Mouse (Mus musculus) intestine, embryonic 14.5 days (tissue): ENCODE results near the gene Olfr1298. TPM values are rescaled to one million over a fixed set of nuclear protein-coding genes. Genes with fewer than 3 reads are reported as not detected.

Source experiments
- ATAC-seq: fragments of 200-750 bp; cut with Nextera tagmentation; replicated peaks from 2 replicates; pipeline ENCODE4 v1.8.0; 2017; ENCODE audit warnings: low read depth, moderate number of reproducible peaks, moderate TSS enrichment, moderate library complexity; ENCODE audit not compliant: low FRiP score, low TSS enrichment
- DNase-seq: peaks from one replicate; pipeline ENCODE4 v3.0.0-alpha.2; 2018; ENCODE audit warnings: low spot score
- H3K27ac ChIP-seq: fragments of 300-500 bp; sonication (generic); 2 replicates; pipeline ENCODE4 v1.5.1; 2014; ENCODE audit warnings: low read depth, mild to moderate bottlenecking, control low read depth
- H3K27me3 ChIP-seq: fragments of 300-500 bp; sonication (generic); replicated peaks from 2 replicates; pipeline ENCODE4 v1.6.1; 2014; ENCODE audit warnings: low read length, control low read depth; ENCODE audit not compliant: control insufficient read depth, insufficient read depth
- H3K36me3 ChIP-seq: fragments of 300-500 bp; sonication (generic); 2 replicates; pipeline ENCODE4 v1.6.1; 2014; ENCODE audit warnings: low read length, control low read depth; ENCODE audit not compliant: control insufficient read depth, insufficient read depth
- H3K4me1 ChIP-seq: fragments of 300-500 bp; sonication (generic); replicated peaks from 2 replicates; pipeline ENCODE4 v1.6.1; 2014; ENCODE audit warnings: low read length, control low read depth, mixed read lengths; ENCODE audit not compliant: control insufficient read depth, insufficient read depth
- H3K4me2 ChIP-seq: fragments of 300-500 bp; sonication (generic); 2 replicates; pipeline ENCODE4 v1.6.1; 2014; ENCODE audit warnings: low read length
- H3K4me3 ChIP-seq: fragments of 300-500 bp; sonication (generic); 2 replicates; pipeline ENCODE4 v1.5.1; 2014; ENCODE audit warnings: low read depth, low read length, control low read depth, mixed read lengths
- H3K9ac ChIP-seq: fragments of 300-500 bp; sonication (generic); 2 replicates; pipeline ENCODE4 v1.6.1; 2014; ENCODE audit warnings: mild to moderate bottlenecking, low read length
- H3K9me3 ChIP-seq: fragments of 300-500 bp; sonication (generic); 2 replicates; pipeline ENCODE4 v1.6.1; 2016; ENCODE audit warnings: low read length, control low read depth; ENCODE audit not compliant: control insufficient read depth
- WGBS: fragments of 180-500 bp; shearing (Covaris S2); extraction: QIAGEN DNeasy Blood & Tissue Kit; methylation state at CpG from one replicate; pipeline ENCODE4 v1.1.7; 2014; 5-methylcytosine and 5-hydroxymethylcytosine counted together
- polyA plus RNA-seq: library from polyadenylated mRNA; unstranded; fragments of >200 nt; fragmentation: Nextera tagmentation; extraction: Ambion mirVana; gene quantifications from 2 replicates; pipeline ENCODE4 v1.2.1, GENCODE M21; 2014

The Olfr1298 gene
- polyA plus RNA-seq = not detected in 2 replicates

DNA sequence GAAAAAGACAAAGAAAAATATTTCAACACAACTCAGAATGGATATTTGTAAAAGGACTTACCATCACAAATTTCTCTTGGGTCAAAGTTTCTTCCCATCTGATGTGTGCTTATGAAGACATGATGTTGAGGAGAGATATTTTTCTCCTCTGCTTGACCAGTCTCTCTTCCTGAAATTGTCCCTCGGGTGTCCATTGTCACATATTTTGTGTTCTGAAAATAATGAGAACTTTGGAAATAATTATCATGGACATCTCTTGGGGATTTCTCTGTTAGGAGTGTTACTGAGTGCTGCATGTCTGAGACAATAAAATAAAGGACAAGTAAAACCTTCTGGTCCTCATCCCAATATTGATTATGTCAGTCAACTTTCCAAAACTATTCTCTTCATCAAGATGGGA, at the start of gene Olfr1298:
Gene Olfr1298, minus strand, starts transcription at position 101 of the 400 bp plus-strand sequence.
- no peak for DNase-seq
- Histone ChIP-seq H3K27me3 (no peaks in the 10 kb centered on the region), H3K9me3 (no peaks in the 10 kb centered on the region), H3K36me3 (no peaks in the 10 kb centered on the region), H3K4me3 (no peak within 1 kb of the TSS), H3K27ac (no peak within 1 kb of the TSS), H3K4me2 (no peak within 1 kb of the TSS), H3K9ac (no peak within 1 kb of the TSS), H3K4me1 (no peaks in the 10 kb centered on the region)
- 87% methylated on average over 1 of the region's 1 CpGs for WGBS
- no peak for ATAC-seq

DNA sequence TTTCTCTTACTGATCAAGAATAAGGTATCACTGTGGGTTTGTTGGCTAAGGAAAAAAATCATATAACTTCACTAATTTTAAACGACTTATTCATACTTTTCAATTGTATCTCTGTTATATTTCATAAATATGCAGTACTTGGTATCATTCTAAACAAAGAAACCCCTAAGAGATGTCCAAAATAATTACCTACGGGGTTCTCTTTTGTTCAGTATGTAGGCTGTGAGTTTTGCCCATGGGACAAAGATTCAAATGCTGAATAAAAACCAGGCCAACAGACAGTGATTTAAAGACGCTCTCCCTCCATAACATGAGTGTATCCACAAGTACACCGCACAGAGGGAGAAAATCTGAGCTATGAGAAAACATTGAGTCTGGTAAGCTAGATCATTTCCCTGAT, 12.1 kb upstream of the Olfr1298 start, which contains the start of gene Olfr1299:
Gene Olfr1299, plus strand, starts transcription at position 301 of the 400 bp plus-strand sequence.
- no peaks in the 10 kb centered on the region for H3K27me3 ChIP-seq
- no peak within 1 kb of the TSS for H3K27ac ChIP-seq
- H3K4me2 ChIP-seq = no peak within 1 kb of the TSS
- no peaks in the 10 kb centered on the region for H3K36me3 ChIP-seq
- 82% methylated on average over 4 of the region's 4 CpGs for WGBS
- DNase-seq (no peak), ATAC-seq (no peak)
- no peak within 1 kb of the TSS for H3K9ac ChIP-seq
- no peaks in the 10 kb centered on the region for H3K9me3 ChIP-seq
- no peaks in the 10 kb centered on the region for H3K4me1 ChIP-seq
- H3K4me3 ChIP-seq = no peak within 1 kb of the TSS

DNA sequence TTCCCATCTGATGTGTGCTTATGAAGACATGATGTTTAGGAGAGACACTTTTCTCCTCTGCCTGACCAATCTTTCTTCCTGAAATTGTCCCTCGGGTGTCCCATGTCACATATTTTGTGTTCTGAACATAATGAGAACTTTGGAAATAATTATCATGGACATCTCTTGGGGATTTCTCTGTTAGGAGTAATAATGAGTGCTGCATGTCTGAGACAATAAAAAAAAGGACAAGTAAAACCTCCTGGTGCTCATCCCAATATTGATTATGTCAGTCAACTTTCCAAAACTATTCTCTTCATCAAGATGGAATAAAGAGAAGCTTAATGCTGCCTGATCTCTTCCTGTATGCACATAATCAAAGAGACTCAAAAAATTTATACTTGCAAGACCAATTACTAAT, 22.6 kb downstream of the Olfr1298 start, which contains the start of gene Olfr1297:
Gene Olfr1297, minus strand, starts transcription at position 101 of the 400 bp plus-strand sequence.
- H3K9ac ChIP-seq = no peak within 1 kb of the TSS
- no peaks in the 10 kb centered on the region for H3K27me3 ChIP-seq
- no peaks in the 10 kb centered on the region for H3K4me1 ChIP-seq
- no peaks in the 10 kb centered on the region for H3K36me3 ChIP-seq
- no peak within 1 kb of the TSS for H3K4me3 ChIP-seq
- no peak within 1 kb of the TSS for H3K4me2 ChIP-seq
- no peak within 1 kb of the TSS for H3K27ac ChIP-seq
- 66% methylated on average over 1 of the region's 1 CpGs for WGBS
- no peak for DNase-seq
- no peaks in the 10 kb centered on the region for H3K9me3 ChIP-seq
- ATAC-seq = no peak

Other genes starting within 250 kb of the Olfr1298 start
- gene Olfr1286, start 226.1 kb downstream of the Olfr1298 start, polyA plus RNA-seq = not detected in 2 replicates
- gene Olfr1287, start 200.1 kb downstream of the Olfr1298 start, polyA plus RNA-seq = not detected in 2 replicates
- gene Olfr1288, start 175.1 kb downstream of the Olfr1298 start, polyA plus RNA-seq = not detected in 2 replicates
- gene Olfr1289, start 168.4 kb downstream of the Olfr1298 start, polyA plus RNA-seq = not detected in 2 replicates
- not detected in 2 replicates for gene Olfr1290, start 155.4 kb downstream of the Olfr1298 start, polyA plus RNA-seq
- not detected in 2 replicates for gene Olfr1291-ps1, start 152.0 kb downstream of the Olfr1298 start, polyA plus RNA-seq
- not detected in 2 replicates for gene Olfr1293-ps, start 124.0 kb downstream of the Olfr1298 start, polyA plus RNA-seq
- not detected in 2 replicates for gene Olfr1294, start 108.9 kb downstream of the Olfr1298 start, polyA plus RNA-seq
- not detected in 2 replicates for gene Olfr1295, start 79.5 kb downstream of the Olfr1298 start, polyA plus RNA-seq
- not detected in 2 replicates for gene Olfr1297, start 22.7 kb downstream of the Olfr1298 start, polyA plus RNA-seq
- gene Olfr1299, start 12.2 kb upstream of the Olfr1298 start, polyA plus RNA-seq = not detected in 2 replicates
- gene Olfr1301, start 101.8 kb upstream of the Olfr1298 start, polyA plus RNA-seq = not detected in 2 replicates
- gene Olfr1302, start 128.2 kb upstream of the Olfr1298 start, polyA plus RNA-seq = not detected in 2 replicates
- not detected in 2 replicates for gene Olfr1303, start 171.1 kb upstream of the Olfr1298 start, polyA plus RNA-seq
- gene Olfr1305, start 227.9 kb upstream of the Olfr1298 start, polyA plus RNA-seq = not detected in 2 replicates